Mouse (Mus musculus) small intestine, adult 2 months (tissue): ENCODE data around the gene Camta1. TPM values are rescaled to one million over a fixed set of nuclear protein-coding genes. Genes with fewer than 3 reads are reported as not detected.

ENCODE experiments used
- H3K27ac ChIP-seq: fragments of 200-500 bp; 2 replicates; pipeline ENCODE4 v1.5.1; 2012; ENCODE audit warnings: low read depth, low read length, control low read depth, inconsistent platforms; ENCODE audit not compliant: insufficient read depth
- H3K27me3 ChIP-seq: fragments of 200-500 bp; 2 replicates; pipeline ENCODE4 v1.6.1; 2012; ENCODE audit warnings: mild to moderate bottlenecking, moderate library complexity, low read length, inconsistent platforms; ENCODE audit not compliant: control insufficient read depth, insufficient read depth
- H3K36me3 ChIP-seq: fragments of 200-500 bp; 2 replicates; pipeline ENCODE4 v1.6.1; 2012; ENCODE audit warnings: mild to moderate bottlenecking, low read length, control low read depth, inconsistent platforms; ENCODE audit not compliant: control insufficient read depth, insufficient read depth
- H3K4me1 ChIP-seq: fragments of 200-500 bp; 2 replicates; pipeline ENCODE4 v1.6.1; 2012; ENCODE audit warnings: low read length, inconsistent platforms, mixed read lengths; ENCODE audit not compliant: control insufficient read depth, insufficient read depth, insufficient read length
- H3K4me3 ChIP-seq: fragments of 200-500 bp; 2 replicates; pipeline ENCODE4 v1.5.1; 2012; ENCODE audit warnings: low read depth, mild to moderate bottlenecking, control low read depth, inconsistent platforms, low read length, moderate library complexity
- CTCF ChIP-seq: fragments of 200-500 bp; IDR thresholded peaks from 2 replicates; pipeline ENCODE4 v1.5.1; 2012; ENCODE audit warnings: low read depth, mild to moderate bottlenecking, control low read depth, inconsistent platforms, low read length, moderate library complexity, mixed read lengths; ENCODE audit not compliant: insufficient replicate concordance, insufficient read length; ENCODE audit errors: extremely low read depth
- POLR2A ChIP-seq: fragments of 200-500 bp; IDR thresholded peaks from 2 replicates; pipeline ENCODE4 v1.6.1; 2012; ENCODE audit warnings: low read depth, mild to moderate bottlenecking, control low read depth, inconsistent platforms, low read length, moderate library complexity
- WGBS: fragments of 180-500 bp; shearing (Covaris S2); methylation state at CpG from one replicate; pipeline ENCODE4 v1.1.7; 2018; 5-methylcytosine and 5-hydroxymethylcytosine counted together
- polyA plus RNA-seq: library from polyadenylated mRNA; depleted of rRNA; stranded (reverse); fragments of >200 nt; gene quantifications from 2 replicates; pipeline ENCODE4 v1.2.3, GENCODE M21; 2012; rRNA removed

Camta1 gene
- polyA plus RNA-seq: 1.4 and 2.2 TPM in 2 replicates

GRCm38 (mm10) chr4:151861806-151862739 lies at the start of gene Camta1:
Gene Camta1 (minus strand): TSS chr4:151861876.
- Histone ChIP-seq H3K27ac (peak within 1 kb of the TSS; percentile 87), H3K4me3 (peak within 1 kb of the TSS; percentile 98), H3K4me1 (no peaks in the 10 kb centered on the region), H3K27me3 (no peaks in the 10 kb centered on the region), H3K36me3 (no peaks in the 10 kb centered on the region)
- WGBS: under 1% methylated on average over 85 of the region's 85 CpGs
- no peak for TF ChIP-seq CTCF
- TF ChIP-seq POLR2A: no peak; the same call in 1 of the 2 replicates

GRCm38 (mm10) chr4:151908809-151909208 lies 47.1 kb upstream of the Camta1 start:
- Histone ChIP-seq H3K36me3 (no peaks in the 10 kb centered on the region), H3K4me1 (0 out of 2 replicates have a peak, but pooled peaks cover 2% of the 10 kb centered on the region), H3K4me3 (no peak overlapping the region), H3K27ac (no peak overlapping the region), H3K27me3 (no peaks in the 10 kb centered on the region)
- WGBS: 48% methylated on average over 8 of the region's 8 CpGs
- TF ChIP-seq POLR2A: no peak
- TF ChIP-seq CTCF: no peak

- H3K27me3 ChIP-seq: no peaks in the 10 kb centered on the region
- 71% methylated on average over 26 of the region's 26 CpGs for WGBS
- TF ChIP-seq CTCF: no peak
- no peak for TF ChIP-seq POLR2A
- no peak overlapping the region for H3K4me3 ChIP-seq
- H3K4me1 ChIP-seq: peaks cover 9% of the 10 kb centered on the region
- H3K27ac ChIP-seq: no peak overlapping the region
- no peaks in the 10 kb centered on the region for H3K36me3 ChIP-seq
Observed at GRCm38 (mm10) chr4:151907577-151908343, 46.1 kb upstream of the Camta1 start.

GRCm38 (mm10) chr4:151905621-151906020 lies 43.9 kb upstream of the Camta1 start:
- H3K4me3 ChIP-seq: no peak overlapping the region
- no peaks in the 10 kb centered on the region for H3K36me3 ChIP-seq
- 69% methylated on average over 4 of the region's 4 CpGs for WGBS
- TF ChIP-seq CTCF: no peak
- no peak for TF ChIP-seq POLR2A
- no peak overlapping the region for H3K27ac ChIP-seq
- H3K4me1 ChIP-seq: peaks cover 10% of the 10 kb centered on the region
- H3K27me3 ChIP-seq: no peaks in the 10 kb centered on the region

- 29% methylated on average over 11 of the region's 11 CpGs for WGBS
- peaks cover 10% of the 10 kb centered on the region for H3K4me1 ChIP-seq
- H3K27ac ChIP-seq: no peak overlapping the region
- no peaks in the 10 kb centered on the region for H3K36me3 ChIP-seq
- TF ChIP-seq POLR2A: no peak
- no peak overlapping the region for H3K4me3 ChIP-seq
- no peaks in the 10 kb centered on the region for H3K27me3 ChIP-seq
Observed at GRCm38 (mm10) chr4:151904098-151904497, 42.4 kb upstream of the Camta1 start.

GRCm38 (mm10) chr4:151902689-151903241 lies 41.1 kb upstream of the Camta1 start:
- Histone ChIP-seq H3K27me3 (no peaks in the 10 kb centered on the region), H3K4me1 (peaks cover 10% of the 10 kb centered on the region), H3K36me3 (no peaks in the 10 kb centered on the region), H3K27ac (peak overlapping the region; percentile 30), H3K4me3 (no peak overlapping the region)
- TF ChIP-seq CTCF: no peak
- no peak for TF ChIP-seq POLR2A
- WGBS: 13% methylated on average over 14 of the region's 14 CpGs
